Comparison of ENCODE assay signal across 12 mouse cellular contexts in the genomic region with DNA sequence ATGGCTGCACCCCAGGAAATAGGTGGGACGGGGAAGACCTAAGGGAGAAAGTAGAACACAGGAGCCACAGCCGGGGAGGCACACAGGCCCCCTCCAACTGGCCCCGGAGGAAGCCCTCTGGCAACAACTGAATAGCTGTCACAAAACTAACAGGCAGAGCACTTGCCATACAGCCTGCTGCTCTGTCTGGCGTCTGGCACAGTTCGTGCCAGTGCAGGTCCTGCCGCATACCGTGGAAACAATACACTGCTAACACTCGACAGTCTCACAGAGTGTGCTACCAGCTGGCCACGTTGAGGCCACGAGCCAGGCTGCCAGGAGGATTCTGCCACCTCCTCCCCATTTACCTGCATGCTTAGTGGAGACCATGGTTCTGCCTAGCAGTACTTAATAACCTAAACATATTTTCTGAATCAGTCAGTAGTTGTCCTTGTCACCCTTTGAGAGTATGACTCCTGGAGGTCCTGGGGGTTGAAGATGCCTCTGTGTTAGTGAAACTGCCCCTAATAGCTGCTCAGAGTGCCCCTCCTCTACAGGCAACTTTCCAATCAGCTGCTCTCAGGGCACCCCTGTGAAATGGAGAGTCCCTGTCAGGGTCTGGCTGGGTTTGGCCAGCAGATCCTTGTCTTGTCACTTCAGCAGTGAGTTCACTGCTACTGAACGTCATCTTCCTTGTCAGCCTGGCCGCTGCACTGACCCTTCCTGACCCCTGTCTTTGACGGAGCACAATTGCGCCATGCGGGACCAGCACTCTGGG.
DNase-seq lines count a peak whose midpoint lies in the region; ATAC-seq and TF ChIP-seq lines count a peak whose summit lies in the region.
"Had no signal": no experiment of that assay in that cellular context is flagged by ENCODE, and none has a peak within 500 bp of the region (broad histone marks: within the 10 kb centered on the region; RNA-seq: fewer than 3 reads in every experiment).

No protein-coding gene starts in this region.

- H3K9ac ChIP-seq in forebrain, embryonic 16.5 days (replicated peaks; ENCODE audit: low read depth, low read length): peak overlapping the region; percentile 22; the same call in 1 of the 2 replicates
- H3K9ac ChIP-seq in midbrain, postnatal 0 days (replicated peaks; ENCODE audit: low read length, poor library complexity, severe bottlenecking): no peak overlapping the region
- H3K9ac ChIP-seq in stomach, postnatal 0 days (ENCODE audit: low read length): no peak overlapping the region
- H3K9ac ChIP-seq: embryonic facial prominence, embryonic 15.5 days had no signal

- H3K36me3 ChIP-seq in forebrain, embryonic 16.5 days (ENCODE audit: control insufficient read depth, insufficient read depth): peaks cover 17% of the 10 kb centered on the region
- H3K36me3 ChIP-seq in midbrain, postnatal 0 days (ENCODE audit: insufficient read depth, low read length): peaks cover 36% of the 10 kb centered on the region
- H3K36me3 ChIP-seq in stomach, postnatal 0 days (ENCODE audit: control insufficient read depth, insufficient read depth, low read length): 0 out of 2 replicates have a peak, but pooled peaks cover 4% of the 10 kb centered on the region

- peak overlapping the region; percentile 90 for H3K27ac ChIP-seq in forebrain, embryonic 16.5 days (ENCODE audit: low read length)
- no peak overlapping the region for H3K27ac ChIP-seq in midbrain, postnatal 0 days (ENCODE audit: low read depth, low read length)
- H3K27ac ChIP-seq in stomach, postnatal 0 days (replicated peaks): no peak overlapping the region
- H3K27ac ChIP-seq: embryonic facial prominence, embryonic 15.5 days; left cerebral cortex, adult 2 months had no signal

- TF ChIP-seq EP300 in stomach, postnatal 0 days (optimal IDR thresholded peaks at IDR 0.05): no peak

- no peak overlapping the region for H3K4me3 ChIP-seq in forebrain, embryonic 16.5 days (replicated peaks; ENCODE audit: low read length)
- no peak overlapping the region for H3K4me3 ChIP-seq in midbrain, postnatal 0 days (ENCODE audit: low read depth, low read length)
- H3K4me3 ChIP-seq in stomach, postnatal 0 days (ENCODE audit: low read depth, low read length): no peak overlapping the region
- H3K4me3 ChIP-seq: embryonic facial prominence, embryonic 15.5 days; left cerebral cortex, adult 2 months; myocyte had no signal

- no peaks in the 10 kb centered on the region for H3K27me3 ChIP-seq in forebrain, embryonic 16.5 days (replicated peaks; ENCODE audit: control insufficient read depth, insufficient read depth, low read length)
- H3K27me3 ChIP-seq in midbrain, postnatal 0 days (ENCODE audit: insufficient read depth, low read length): no peaks in the 10 kb centered on the region
- no peaks in the 10 kb centered on the region for H3K27me3 ChIP-seq in stomach, postnatal 0 days (ENCODE audit: control insufficient read depth, insufficient read depth, low read length)
- H3K27me3 ChIP-seq: embryonic facial prominence, embryonic 15.5 days; Patski had no signal

- H3K4me1 ChIP-seq in forebrain, embryonic 16.5 days (replicated peaks; ENCODE audit: control insufficient read depth, insufficient read depth, low read length): peaks cover 36% of the 10 kb centered on the region
- H3K4me1 ChIP-seq in midbrain, postnatal 0 days (ENCODE audit: insufficient read depth, low read length): no peaks in the 10 kb centered on the region
- no peaks in the 10 kb centered on the region for H3K4me1 ChIP-seq in stomach, postnatal 0 days (replicated peaks; ENCODE audit: control insufficient read depth, insufficient read depth)

- TF ChIP-seq CTCF in midbrain, postnatal 0 days (IDR thresholded peaks at IDR 0.05): no peak
- TF ChIP-seq CTCF in stomach, postnatal 0 days (IDR thresholded peaks at IDR 0.05; ENCODE audit: low read depth): no peak

- no peak overlapping the region for H3K4me2 ChIP-seq in forebrain, embryonic 16.5 days (ENCODE audit: low read length)
- no peak overlapping the region for H3K4me2 ChIP-seq in midbrain, postnatal 0 days (ENCODE audit: low read depth, low read length, poor library complexity, severe bottlenecking)
- no peak overlapping the region for H3K4me2 ChIP-seq in stomach, postnatal 0 days (replicated peaks; ENCODE audit: low read depth)
- H3K4me2 ChIP-seq: embryonic facial prominence, embryonic 15.5 days had no signal

- peak; percentile 88 for ATAC-seq in forebrain, embryonic 16.5 days
- peak; percentile 26; the same call in 1 of the 2 replicates for ATAC-seq in midbrain, postnatal 0 days (ENCODE audit: low FRiP score)
- ATAC-seq in stomach, postnatal 0 days (ENCODE audit: low FRiP score, low TSS enrichment): no peak
- ATAC-seq: Patski had no signal

- peak; percentile 73 to 77 for DNase-seq in cerebellum, postnatal 10 days
- DNase-seq in cerebellum, adult 9-10 months: no peak
- peak; percentile 51 for DNase-seq in layer of hippocampus, adult 9-11 months
- no peak for DNase-seq in layer of hippocampus, adult 11-12 months (ENCODE audit: low spot score)
- DNase-seq in midbrain, postnatal 0 days (ENCODE audit: low spot score): peak; percentile 58
- no peak for DNase-seq in lung, postnatal 25 days (ENCODE audit: low spot score)
- no peak for DNase-seq in stomach, postnatal 0 days (ENCODE audit: low spot score)

- no peaks in the 10 kb centered on the region for H3K9me3 ChIP-seq in forebrain, embryonic 16.5 days (ENCODE audit: control insufficient read depth, low read length)
- H3K9me3 ChIP-seq in midbrain, postnatal 0 days (ENCODE audit: low read length): no peaks in the 10 kb centered on the region
- H3K9me3 ChIP-seq in stomach, postnatal 0 days (ENCODE audit: control insufficient read depth, low read length): no peaks in the 10 kb centered on the region
- H3K9me3 ChIP-seq: embryonic facial prominence, embryonic 15.5 days had no signal

- 49% methylated on average over 15 of the region's 15 CpGs for WGBS in forebrain, embryonic 16.5 days
- 55% methylated on average over 15 of the region's 15 CpGs for WGBS in midbrain, postnatal 0 days
- 59% methylated on average over 15 of the region's 15 CpGs for WGBS in stomach, postnatal 0 days

Comparison
In these comparisons a context has a peak if more than half of its experiments do, and no peak if none do; other contexts are left out.
1. DNase-seq: peak in cerebellum, postnatal 10 days (2 of 2), layer of hippocampus, adult 9-11 months (single experiment) and midbrain, postnatal 0 days (single experiment); none in cerebellum, adult 9-10 months (single experiment), layer of hippocampus, adult 11-12 months (single experiment), lung, postnatal 25 days (single experiment) and stomach, postnatal 0 days (single experiment).